Mouse (Mus musculus): ENCODE results near the gene Gsdma3. TPM values are rescaled to one million over a fixed set of nuclear protein-coding genes. Genes with fewer than 3 reads are reported as not detected.
A peak's percentile ranks its signal among the peaks of the same experiment; 100 is the strongest.

The Gsdma3 gene
- polyA plus RNA-seq (2012; rRNA removed) = not detected in 2 replicates

DNA sequence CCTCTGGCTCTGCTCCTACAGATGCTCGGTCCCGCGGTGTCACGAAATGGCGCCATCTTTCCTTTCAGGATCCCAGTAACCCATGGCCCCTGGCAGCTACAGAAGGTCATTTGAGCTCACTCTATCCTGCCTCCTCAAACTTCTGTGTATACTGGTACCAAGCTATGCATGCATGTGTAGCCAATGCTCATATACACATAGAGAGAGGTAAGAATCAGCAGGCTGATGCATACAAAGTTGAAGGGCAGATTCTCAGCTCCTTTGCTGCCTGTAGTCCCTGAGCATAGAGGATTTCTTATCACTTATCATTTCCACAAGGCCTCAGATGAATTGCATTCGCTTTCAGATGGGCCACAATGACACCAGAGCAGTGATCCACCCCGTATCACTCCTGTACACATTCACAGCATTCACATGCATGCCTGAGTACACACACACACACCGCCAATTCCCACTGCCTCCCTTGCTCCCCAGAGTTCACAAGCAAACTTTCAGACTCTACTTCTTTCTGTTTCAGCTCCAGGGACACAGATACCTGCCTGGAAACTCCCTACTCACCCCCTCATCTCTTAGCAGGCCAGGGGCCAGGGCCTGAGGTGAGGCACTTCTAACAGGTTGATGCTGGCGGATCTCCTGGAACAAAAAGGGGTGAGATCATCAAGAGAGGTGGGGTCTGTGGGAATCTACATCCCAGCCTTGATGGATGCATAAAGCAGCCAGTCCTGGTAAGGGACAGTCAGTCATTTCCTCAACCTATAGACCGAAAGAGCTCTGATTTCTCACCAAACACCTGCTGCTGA is at the start of gene Gsdma3, which contains the start of gene Gm12355:
Gsdma3 (plus strand) TSS at position 750 of the 800 bp plus-strand sequence.
Gm12355 (minus strand) TSS at position 51 of the 800 bp plus-strand sequence.
- H3K4me3 ChIP-seq (ENCODE audit: insufficient read depth, low read depth, low read length) = no peak within 1 kb of the TSS
- 87% methylated on average over 10 of the region's 10 CpGs for WGBS
- H3K36me3 ChIP-seq (ENCODE audit: control insufficient read depth, insufficient read depth, low read length) = no peaks in the 10 kb centered on the region
- no peak for DNase-seq
- no peaks in the 10 kb centered on the region for H3K27me3 ChIP-seq (replicated peaks; ENCODE audit: control insufficient read depth, insufficient read depth, low read length)
- H3K27ac ChIP-seq (ENCODE audit: insufficient read depth, low read depth, low read length) = no peak within 1 kb of the TSS
- no peak for TF ChIP-seq CTCF (conservative IDR thresholded peaks at IDR 0.05; ENCODE audit: insufficient read depth, insufficient read length, low read depth, low read length)
- no peak for TF ChIP-seq POLR2A (IDR thresholded peaks at IDR 0.05; ENCODE audit: low read depth, low read length)
- H3K4me1 ChIP-seq (ENCODE audit: control insufficient read depth, insufficient read depth, low read length) = no peaks in the 10 kb centered on the region

DNA sequence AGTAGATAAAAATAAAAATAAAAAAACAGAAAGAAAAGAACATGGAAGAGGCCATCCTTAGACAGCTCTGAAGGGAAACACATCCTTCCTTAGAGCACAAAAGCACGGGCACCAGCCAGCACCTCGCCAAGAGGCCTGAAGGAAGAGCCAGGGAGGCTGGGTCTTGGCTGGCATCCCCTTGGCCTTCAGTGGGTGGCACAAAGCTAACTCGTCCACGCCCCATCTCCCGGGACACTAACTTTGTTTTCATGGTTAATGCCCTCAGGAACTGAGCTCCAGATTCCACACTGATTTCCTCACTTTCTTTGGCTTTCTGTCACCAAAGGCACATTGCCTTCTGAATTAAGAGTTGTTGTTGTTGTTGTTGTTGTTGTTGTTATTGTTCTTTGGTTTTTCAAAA is 48.4 kb upstream of the Gsdma3 start:
- no peaks in the 10 kb centered on the region for H3K4me1 ChIP-seq (ENCODE audit: control insufficient read depth, insufficient read depth, low read length)
- no peaks in the 10 kb centered on the region; the same call in 1 of the 2 replicates for H3K36me3 ChIP-seq (ENCODE audit: control insufficient read depth, insufficient read depth, low read length)
- no peak overlapping the region for H3K4me3 ChIP-seq (ENCODE audit: insufficient read depth, low read depth, low read length)
- DNase-seq = peak; percentile 25
- H3K27ac ChIP-seq (ENCODE audit: insufficient read depth, low read depth, low read length) = no peak overlapping the region
- H3K27me3 ChIP-seq (replicated peaks; ENCODE audit: control insufficient read depth, insufficient read depth, low read length) = no peaks in the 10 kb centered on the region
- WGBS = 61% methylated on average over 5 of the region's 5 CpGs
- TF ChIP-seq CTCF (conservative IDR thresholded peaks at IDR 0.05; ENCODE audit: insufficient read depth, insufficient read length, low read depth, low read length) (no peak), POLR2A (IDR thresholded peaks at IDR 0.05; ENCODE audit: low read depth, low read length) (no peak)

DNA sequence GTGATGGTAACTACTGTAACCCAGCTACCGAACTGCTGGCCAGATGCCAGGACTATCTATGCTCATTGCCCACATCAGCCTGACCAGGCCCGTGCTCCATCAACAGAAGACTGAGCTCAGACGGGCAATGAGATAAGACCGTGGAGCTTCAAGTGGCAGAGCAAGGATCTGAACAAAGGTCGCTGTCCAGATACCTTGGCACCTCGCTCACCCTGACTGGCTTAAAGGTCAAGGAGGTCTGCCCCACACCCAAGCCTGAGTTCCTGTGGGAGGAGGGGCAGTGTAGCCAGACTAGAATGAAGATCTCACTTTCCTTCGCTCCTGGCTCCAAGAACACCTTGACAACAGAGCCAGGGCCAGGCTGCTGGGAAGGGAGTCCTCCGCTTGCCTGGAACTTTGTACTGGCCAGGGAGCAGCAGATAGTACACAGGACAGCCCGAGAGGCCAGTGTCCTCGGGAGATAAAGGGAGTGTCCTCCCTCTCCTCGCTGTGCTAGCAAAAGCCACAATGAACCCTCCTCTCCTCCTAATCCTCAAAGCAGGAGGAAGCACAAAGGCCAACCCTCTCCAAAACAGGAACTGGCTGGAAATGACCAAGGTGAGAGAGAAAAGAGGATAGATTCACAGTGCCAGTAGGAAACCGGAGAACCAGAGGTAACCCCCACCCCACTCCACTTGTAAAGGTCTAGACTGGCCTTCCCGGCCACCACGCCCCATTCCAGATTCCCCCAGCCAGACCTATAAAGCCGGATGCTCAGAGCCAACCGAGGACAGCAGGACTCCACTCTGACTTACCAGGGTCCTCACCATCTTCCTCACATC is 45.6 kb upstream of the Gsdma3 start:
- Histone ChIP-seq H3K27me3 (replicated peaks; ENCODE audit: control insufficient read depth, insufficient read depth, low read length) (no peaks in the 10 kb centered on the region), H3K36me3 (ENCODE audit: control insufficient read depth, insufficient read depth, low read length) (no peaks in the 10 kb centered on the region; the same call in 1 of the 2 replicates), H3K4me1 (ENCODE audit: control insufficient read depth, insufficient read depth, low read length) (no peaks in the 10 kb centered on the region; the same call in 1 of the 2 replicates), H3K4me3 (ENCODE audit: insufficient read depth, low read depth, low read length) (no peak overlapping the region), H3K27ac (ENCODE audit: insufficient read depth, low read depth, low read length) (no peak overlapping the region)
- 64% methylated on average over 16 of the region's 16 CpGs for WGBS
- TF ChIP-seq POLR2A (IDR thresholded peaks at IDR 0.05; ENCODE audit: low read depth, low read length) (no peak), CTCF (conservative IDR thresholded peaks at IDR 0.05; ENCODE audit: insufficient read depth, insufficient read length, low read depth, low read length) (no peak)
- DNase-seq = peak; percentile 30

DNA sequence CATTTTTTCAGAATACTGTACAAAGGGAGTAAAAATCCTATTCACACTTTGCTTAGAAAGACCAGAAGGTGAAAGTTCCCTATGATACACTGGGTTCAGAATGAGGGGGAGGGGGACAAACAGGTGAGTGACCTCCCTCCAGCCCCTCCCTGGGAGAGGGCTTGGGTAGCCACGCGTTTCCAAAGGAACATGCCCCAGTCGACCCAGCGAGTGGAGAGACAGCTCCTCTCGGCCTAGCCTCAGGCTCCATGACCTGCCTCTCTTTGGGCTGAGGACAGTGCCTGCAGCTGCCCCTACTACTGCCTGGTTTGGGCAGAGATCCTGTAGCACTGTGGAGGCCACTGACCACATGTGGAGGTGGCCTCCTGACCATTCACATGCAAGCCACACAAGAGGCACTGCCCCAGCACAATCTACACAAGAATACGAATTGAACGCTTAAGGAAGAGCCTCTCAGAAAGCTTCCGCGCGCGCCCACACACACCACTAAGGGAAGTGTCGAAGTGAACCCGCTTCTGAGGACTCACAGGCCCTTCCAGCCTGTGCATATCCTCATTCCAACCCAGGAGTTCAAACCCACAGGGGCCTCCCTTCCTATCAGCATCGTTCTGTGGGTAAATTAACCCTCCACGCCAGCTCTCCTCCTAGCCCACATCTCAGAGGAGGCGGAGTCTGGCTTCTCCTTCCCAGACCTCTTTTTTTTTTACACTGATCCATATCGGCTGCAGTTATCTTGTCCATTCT is 44.7 kb upstream of the Gsdma3 start:
- no peak overlapping the region for H3K4me3 ChIP-seq (ENCODE audit: insufficient read depth, low read depth, low read length)
- no peaks in the 10 kb centered on the region for H3K27me3 ChIP-seq (replicated peaks; ENCODE audit: control insufficient read depth, insufficient read depth, low read length)
- WGBS = 77% methylated on average over 17 of the region's 17 CpGs
- no peak overlapping the region for H3K27ac ChIP-seq (ENCODE audit: insufficient read depth, low read depth, low read length)
- no peak for TF ChIP-seq CTCF (conservative IDR thresholded peaks at IDR 0.05; ENCODE audit: insufficient read depth, insufficient read length, low read depth, low read length)
- TF ChIP-seq POLR2A (IDR thresholded peaks at IDR 0.05; ENCODE audit: low read depth, low read length) = no peak
- no peaks in the 10 kb centered on the region; the same call in 1 of the 2 replicates for H3K4me1 ChIP-seq (ENCODE audit: control insufficient read depth, insufficient read depth, low read length)
- no peaks in the 10 kb centered on the region; the same call in 1 of the 2 replicates for H3K36me3 ChIP-seq (ENCODE audit: control insufficient read depth, insufficient read depth, low read length)
- no peak for DNase-seq

DNA sequence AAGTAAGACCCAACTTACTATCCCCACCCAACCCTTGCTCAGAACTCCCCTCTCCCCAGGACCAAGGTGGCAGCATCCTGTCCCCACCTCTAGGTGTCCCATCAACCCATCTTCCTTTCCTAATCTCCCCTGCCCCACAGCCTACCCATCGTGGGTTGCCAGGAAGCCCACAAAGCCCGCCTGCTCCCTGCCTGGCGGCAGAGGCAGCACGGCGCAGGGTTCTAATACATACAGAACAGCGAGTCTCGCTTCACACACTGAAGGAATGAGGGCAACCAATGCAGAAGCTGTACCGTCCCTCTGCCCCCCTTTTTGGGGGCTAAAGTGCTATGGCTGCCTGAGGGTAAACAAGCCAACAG is 44.2 kb upstream of the Gsdma3 start:
- no peaks in the 10 kb centered on the region; the same call in 1 of the 2 replicates for H3K4me1 ChIP-seq (ENCODE audit: control insufficient read depth, insufficient read depth, low read length)
- DNase-seq = no peak
- H3K36me3 ChIP-seq (ENCODE audit: control insufficient read depth, insufficient read depth, low read length) = no peaks in the 10 kb centered on the region; the same call in 1 of the 2 replicates
- TF ChIP-seq POLR2A (IDR thresholded peaks at IDR 0.05; ENCODE audit: low read depth, low read length) = no peak
- TF ChIP-seq CTCF (conservative IDR thresholded peaks at IDR 0.05; ENCODE audit: insufficient read depth, insufficient read length, low read depth, low read length) = no peak
- H3K4me3 ChIP-seq (ENCODE audit: insufficient read depth, low read depth, low read length) = no peak overlapping the region
- WGBS = 91% methylated on average over 8 of the region's 8 CpGs
- no peaks in the 10 kb centered on the region for H3K27me3 ChIP-seq (replicated peaks; ENCODE audit: control insufficient read depth, insufficient read depth, low read length)
- H3K27ac ChIP-seq (ENCODE audit: insufficient read depth, low read depth, low read length) = no peak overlapping the region

DNA sequence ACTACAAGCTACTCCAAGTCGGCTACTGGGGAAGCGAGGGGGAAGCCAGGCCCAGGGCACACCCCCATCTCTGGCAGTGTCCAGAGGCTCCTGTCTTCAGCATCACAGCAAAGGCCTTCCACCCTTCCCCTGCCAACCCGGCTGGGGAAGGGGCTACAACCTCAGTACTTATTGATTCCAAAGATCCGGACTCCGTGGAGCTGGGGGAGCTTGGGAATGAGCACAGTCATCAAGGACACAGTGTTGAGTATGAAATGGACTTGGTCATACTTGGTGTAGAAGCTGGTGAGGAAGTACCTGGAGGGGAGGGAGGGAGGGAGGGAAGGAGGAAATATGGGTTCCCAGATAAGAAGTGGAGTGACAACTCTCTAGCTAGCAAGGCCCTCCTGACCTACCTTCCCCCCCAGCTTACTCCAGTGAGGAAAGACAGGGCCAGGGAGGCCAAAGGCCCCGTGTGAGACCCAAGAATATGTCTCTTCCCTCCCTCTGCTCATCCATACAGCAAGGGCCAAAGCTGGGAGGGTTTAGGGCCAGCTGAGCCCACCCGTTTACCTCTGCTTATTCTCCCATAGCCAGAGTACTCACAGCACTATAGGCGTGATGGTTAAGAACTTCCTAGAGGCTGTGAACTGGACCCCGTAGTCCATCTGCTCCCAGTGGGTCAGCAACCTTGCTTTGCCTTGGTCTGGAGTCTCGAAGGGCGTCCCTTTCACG is 43.5 kb upstream of the Gsdma3 start:
- Histone ChIP-seq H3K27me3 (replicated peaks; ENCODE audit: control insufficient read depth, insufficient read depth, low read length) (no peaks in the 10 kb centered on the region), H3K4me1 (ENCODE audit: control insufficient read depth, insufficient read depth, low read length) (no peaks in the 10 kb centered on the region; the same call in 1 of the 2 replicates), H3K27ac (ENCODE audit: insufficient read depth, low read depth, low read length) (no peak overlapping the region), H3K4me3 (ENCODE audit: insufficient read depth, low read depth, low read length) (no peak overlapping the region), H3K36me3 (ENCODE audit: control insufficient read depth, insufficient read depth, low read length) (no peaks in the 10 kb centered on the region; the same call in 1 of the 2 replicates)
- WGBS = 89% methylated on average over 12 of the region's 12 CpGs
- no peak for TF ChIP-seq POLR2A (IDR thresholded peaks at IDR 0.05; ENCODE audit: low read depth, low read length)
- TF ChIP-seq CTCF (conservative IDR thresholded peaks at IDR 0.05; ENCODE audit: insufficient read depth, insufficient read length, low read depth, low read length) = no peak
- no peak for DNase-seq
